Mouse (Mus musculus): Measurements from ENCODE around the gene Nfx1.

- TF ChIP-seq CTCF (IDR thresholded peaks at IDR 0.05; ENCODE audit: low read depth) (peak; percentile 35), EP300 (IDR thresholded peaks at IDR 0.05; ENCODE audit: low read depth) (0 out of 2 replicates have a peak, but pooled peaks have one; percentile 33)
Measured at GRCm38 (mm10) chr4:40948160-40948708, 22.5 kb upstream of the Nfx1 start, which contains the start of the genes Bag1 and Chmp5.
